Mouse (Mus musculus) C2C12 (cell line): Measurements from ENCODE around the gene Mras.

Experiments
- CTCF ChIP-seq: IDR thresholded peaks from one replicate; pipeline ENCODE4 v1.5.1; 2011; ENCODE audit not compliant: control insufficient read depth, insufficient read depth, insufficient read length
- MAX ChIP-seq: IDR thresholded peaks from one replicate; pipeline ENCODE4 v1.6.1; 2011; ENCODE audit warnings: mild to moderate bottlenecking, control low read depth
- USF1 ChIP-seq: IDR thresholded peaks from one replicate; pipeline ENCODE4 v1.6.1; 2011; ENCODE audit warnings: low read depth, mild to moderate bottlenecking, control low read depth, moderate library complexity

GRCm38 (mm10) chr9:99471334-99471733 is 34.2 kb upstream of the Mras start:
- TF ChIP-seq CTCF = no peak
- no peak for TF ChIP-seq MAX
- no peak for TF ChIP-seq USF1
